Mouse (Mus musculus) embryo, embryonic 11 days (tissue): ENCODE measurements around the gene Smim24.
A peak's percentile ranks its signal among the peaks of the same experiment; 100 is the strongest.

Experiments used
- DNase-seq: peaks from one replicate; pipeline ENCODE4 v3.0.0-alpha.2; 2015

Smim24 gene

DNA sequence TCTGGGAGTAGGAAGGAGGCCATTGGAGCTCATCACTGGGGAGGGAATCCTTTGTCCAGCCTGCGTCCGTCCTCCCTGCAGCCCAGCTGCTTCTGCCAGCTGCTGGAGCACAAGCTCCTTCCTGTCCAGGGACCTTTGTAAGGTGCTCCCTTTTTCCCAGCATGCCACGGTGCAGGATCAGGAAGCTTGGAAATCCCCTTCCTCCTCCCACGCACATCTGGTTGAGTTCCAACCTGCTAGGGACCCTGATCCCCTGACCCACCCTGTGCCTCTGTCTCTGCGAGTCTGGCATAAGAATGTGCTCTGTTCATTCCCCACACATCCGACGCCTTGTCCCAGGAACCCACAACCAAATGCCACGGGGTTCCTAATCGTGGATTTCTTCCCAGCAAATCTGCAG, 18.1 kb downstream of the Smim24 start:
- no peak for DNase-seq

- no peak for DNase-seq
Observed at GRCm38 (mm10) chr10:81411471-81412400, 18.9 kb downstream of the Smim24 start.

- DNase-seq, result no peak
Observed at GRCm38 (mm10) chr10:81412586-81413309, 19.9 kb downstream of the Smim24 start.

GRCm38 (mm10) chr10:81413310-81414261, 20.7 kb downstream of the Smim24 start:
- peak; percentile 82 for DNase-seq

DNA sequence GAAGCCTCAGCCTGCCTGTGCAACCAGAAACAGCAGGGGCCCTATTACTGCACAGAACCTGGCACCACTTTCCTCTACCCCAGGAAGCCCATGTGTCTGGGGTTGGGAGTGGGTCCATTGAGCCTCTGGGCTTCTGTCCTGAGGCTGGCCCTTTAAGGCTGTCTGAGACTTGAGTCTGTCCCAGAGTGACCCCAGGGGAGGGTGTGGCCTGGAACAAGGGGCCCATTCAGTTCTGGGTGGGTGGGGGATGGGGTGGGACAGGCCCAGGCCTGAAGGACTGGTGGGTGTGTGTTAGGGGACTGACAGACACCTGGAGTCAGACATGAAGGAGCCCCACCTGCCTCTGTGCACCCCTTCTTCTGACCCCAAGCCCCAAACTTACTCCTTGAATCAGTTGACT, 21.8 kb downstream of the Smim24 start:
- DNase-seq, result no peak

- no peak for DNase-seq
Observed at GRCm38 (mm10) chr10:81415146-81415545, 22.3 kb downstream of the Smim24 start.

GRCm38 (mm10) chr10:81415549-81416310, 22.9 kb downstream of the Smim24 start:
- DNase-seq, result no peak

- peak; percentile 88 for DNase-seq
Observed at GRCm38 (mm10) chr10:81416581-81417226, 23.9 kb downstream of the Smim24 start.

DNA sequence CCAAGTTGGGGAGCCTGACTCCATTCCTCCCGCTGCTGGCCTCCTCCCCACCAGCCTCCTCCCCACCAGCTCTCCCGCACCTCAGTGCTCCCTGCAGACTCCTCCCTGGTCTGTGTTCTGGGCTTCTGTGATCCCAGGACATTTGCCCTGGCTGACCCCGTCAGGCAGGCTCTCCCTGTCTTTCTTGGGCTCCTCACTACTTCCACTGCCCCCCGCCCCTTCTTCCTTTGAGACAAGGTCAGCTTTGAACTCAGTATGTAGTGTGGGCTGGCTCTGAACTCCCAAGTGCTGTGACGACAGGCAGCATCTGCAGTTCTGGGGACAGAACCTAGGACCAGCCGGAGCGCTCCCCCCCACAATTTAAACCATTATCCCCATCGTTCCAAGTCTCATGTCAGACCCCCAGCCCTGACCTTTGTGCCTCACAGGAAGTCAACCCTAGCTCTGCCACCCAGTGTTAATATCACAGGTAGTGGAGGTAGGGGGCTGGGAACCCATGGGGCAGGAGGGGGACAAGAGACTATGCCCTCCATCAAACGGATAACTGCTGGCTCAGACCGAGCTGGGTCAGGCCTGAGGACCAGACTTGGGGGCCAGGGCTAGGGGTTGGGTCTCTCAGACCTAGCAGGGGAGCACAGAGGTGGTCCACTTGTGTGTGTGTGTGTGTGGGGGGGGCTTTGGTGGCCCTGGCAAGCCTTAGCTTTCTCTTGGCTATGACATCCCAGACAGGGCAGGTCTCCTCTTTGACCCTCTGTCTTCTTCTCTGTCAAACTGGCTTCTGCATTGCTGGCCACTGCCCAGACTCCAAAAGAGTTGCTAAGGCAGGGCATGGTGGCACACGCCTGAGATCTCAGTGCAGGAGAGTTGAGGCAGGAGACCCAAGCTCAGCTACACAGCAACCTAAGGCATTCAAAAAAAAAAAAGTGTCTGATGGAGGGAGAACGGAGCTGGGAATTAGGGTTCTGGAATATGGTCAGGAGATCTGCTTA, 24.7 kb downstream of the Smim24 start:
- no peak for DNase-seq

DNA sequence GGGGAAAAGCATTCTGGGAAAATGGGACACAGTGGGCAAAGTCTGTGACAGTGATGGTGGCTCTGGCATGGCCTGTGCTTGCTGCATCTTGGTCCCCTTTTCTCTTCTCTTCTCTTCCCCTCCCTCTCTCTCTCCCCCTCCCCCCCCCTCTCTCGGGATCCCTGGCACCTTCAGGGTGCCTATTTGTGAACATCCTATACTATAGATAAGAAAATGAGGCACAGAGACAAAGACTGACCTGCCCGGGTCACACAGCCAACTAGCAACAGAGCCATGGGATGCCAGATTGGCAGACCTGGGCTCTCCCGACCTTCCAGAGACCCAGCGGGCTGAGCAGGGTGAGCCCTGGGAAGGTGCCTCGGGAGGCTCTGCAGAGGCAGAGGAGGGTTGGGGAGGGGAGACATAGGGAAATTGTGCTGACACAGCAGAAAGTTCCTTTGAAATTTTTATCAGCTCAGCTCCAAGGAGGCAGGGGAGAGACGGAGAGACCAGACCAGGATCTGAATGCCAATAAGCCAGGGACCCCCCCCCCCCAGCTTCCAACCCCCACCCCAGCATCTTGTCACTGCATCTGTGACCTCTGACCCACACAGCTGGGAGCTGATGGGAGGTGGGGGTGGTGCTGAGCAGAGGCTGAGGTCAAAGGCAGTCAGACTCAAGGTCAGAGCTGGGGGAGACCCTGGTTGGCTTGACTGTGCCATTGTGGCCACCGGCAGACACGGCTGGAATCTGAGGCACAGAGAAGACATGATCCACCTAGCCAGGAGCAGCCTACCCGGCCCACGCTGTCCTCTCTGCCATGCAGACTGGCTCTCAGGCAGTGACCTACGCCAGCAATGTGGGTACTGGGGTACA, 25.6 kb downstream of the Smim24 start:
- DNase-seq, result no peak

DNA sequence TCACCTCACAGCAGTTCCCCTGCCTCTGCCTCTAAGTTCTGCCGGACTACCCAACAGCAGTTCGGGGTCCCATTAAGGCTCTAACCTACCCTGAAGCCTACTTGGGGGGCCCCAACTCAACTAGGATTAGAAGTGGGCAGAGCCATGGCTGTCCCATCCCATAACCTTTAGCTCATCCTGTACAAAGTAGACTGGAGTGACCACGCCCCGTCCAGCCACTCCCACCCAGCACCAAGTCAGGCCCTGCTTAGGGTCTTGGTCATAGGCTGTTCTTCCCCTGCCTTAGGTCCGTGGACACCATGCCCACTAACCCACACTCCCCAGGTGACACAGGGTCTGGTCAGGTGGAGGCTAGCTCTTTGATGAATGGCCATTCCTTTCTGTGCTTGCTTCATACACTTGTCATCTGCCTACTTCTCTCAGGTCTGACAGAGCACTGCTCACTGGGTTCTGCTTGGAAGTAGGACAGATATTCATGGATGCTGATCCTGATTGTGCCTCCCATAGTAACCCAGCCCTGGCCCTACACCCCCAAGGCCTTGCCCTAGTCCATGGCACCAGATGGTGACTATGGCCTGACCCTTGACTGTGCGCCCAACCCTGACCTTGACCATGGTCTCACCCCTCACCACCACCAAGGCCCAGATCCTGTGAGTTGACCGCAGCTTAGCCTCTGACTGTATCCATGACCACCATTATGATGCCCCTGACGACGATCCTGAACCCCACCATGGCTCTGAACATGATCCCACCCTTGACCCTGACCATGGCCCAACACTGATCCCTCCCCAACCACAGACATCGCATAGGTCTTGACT, 26.5 kb downstream of the Smim24 start:
- no peak for DNase-seq

GRCm38 (mm10) chr10:81420191-81420767, 27.4 kb downstream of the Smim24 start:
- no peak for DNase-seq

GRCm38 (mm10) chr10:81421041-81421796, 28.4 kb downstream of the Smim24 start:
- no peak for DNase-seq

DNA sequence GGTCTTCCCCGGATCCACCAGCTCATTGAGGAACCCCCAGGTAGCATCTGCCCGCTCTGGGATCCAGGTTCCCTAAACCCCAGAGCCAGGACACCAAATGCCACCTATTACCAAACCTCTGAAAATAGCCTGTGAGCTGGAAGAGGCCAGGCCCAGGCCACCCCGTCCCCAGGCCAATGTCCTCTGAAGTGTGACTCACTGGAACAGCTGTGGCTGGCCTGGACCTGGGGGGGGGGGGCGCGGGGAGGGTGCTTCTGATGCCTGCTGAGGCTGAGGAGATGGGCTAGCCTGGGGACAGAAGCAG, 28.9 kb downstream of the Smim24 start:
- no peak for DNase-seq

- DNase-seq, result no peak
Observed at GRCm38 (mm10) chr10:81422191-81422590, 29.3 kb downstream of the Smim24 start.

GRCm38 (mm10) chr10:81422661-81423217, 29.9 kb downstream of the Smim24 start:
- DNase-seq, result no peak
